Mouse (Mus musculus) retina, postnatal 1 day (tissue): ENCODE data around the gene Snrpa.

Experiments
- DNase-seq: peaks from one replicate; pipeline ENCODE4 v3.0.0-alpha.2; 2012

The Snrpa gene

GRCm38 (mm10) chr7:27195681-27196611, at the start of gene Snrpa, which contains the start of gene BC024978:
Gene Snrpa, minus strand, starts transcription at chr7:27196271.
Gene BC024978, plus strand, starts transcription at chr7:27195781.
- DNase-seq: peak; percentile 100

- DNase-seq: peak; percentile 44
Measured at GRCm38 (mm10) chr7:27244088-27244487, 48.0 kb upstream of the Snrpa start.

GRCm38 (mm10) chr7:27243211-27243610, 47.1 kb upstream of the Snrpa start:
- DNase-seq: no peak

- no peak for DNase-seq
Measured at GRCm38 (mm10) chr7:27238568-27238967, 42.5 kb upstream of the Snrpa start.

GRCm38 (mm10) chr7:27237527-27237926, 41.5 kb upstream of the Snrpa start:
- DNase-seq: no peak

GRCm38 (mm10) chr7:27235726-27236125, 39.7 kb upstream of the Snrpa start:
- no peak for DNase-seq

GRCm38 (mm10) chr7:27233300-27233699, 37.2 kb upstream of the Snrpa start:
- no peak for DNase-seq

- DNase-seq: peak; percentile 98
Measured at GRCm38 (mm10) chr7:27232781-27233281, 36.8 kb upstream of the Snrpa start, which contains the start of gene Coq8b. Gene Coq8b, plus strand, starts transcription at chr7:27233023.

- DNase-seq: peak; percentile 16
Measured at GRCm38 (mm10) chr7:27231693-27232331, 35.7 kb upstream of the Snrpa start.

GRCm38 (mm10) chr7:27230781-27231180, 34.7 kb upstream of the Snrpa start:
- DNase-seq: no peak

GRCm38 (mm10) chr7:27228865-27229264, 32.8 kb upstream of the Snrpa start:
- DNase-seq: no peak

- DNase-seq: peak; percentile 97
Measured at GRCm38 (mm10) chr7:27228281-27228821, 32.3 kb upstream of the Snrpa start, which contains the start of gene Itpkc. Gene Itpkc, minus strand, starts transcription at chr7:27228661.

GRCm38 (mm10) chr7:27227676-27228075, 31.6 kb upstream of the Snrpa start:
- no peak for DNase-seq

- DNase-seq: no peak
Measured at GRCm38 (mm10) chr7:27227276-27227675, 31.2 kb upstream of the Snrpa start.

- DNase-seq: no peak
Measured at GRCm38 (mm10) chr7:27224877-27225575, 29.0 kb upstream of the Snrpa start.

- no peak for DNase-seq
Measured at GRCm38 (mm10) chr7:27222538-27222937, 26.5 kb upstream of the Snrpa start.

GRCm38 (mm10) chr7:27221939-27222338, 25.9 kb upstream of the Snrpa start:
- DNase-seq: no peak

- DNase-seq: no peak
Measured at GRCm38 (mm10) chr7:27219937-27220336, 23.9 kb upstream of the Snrpa start.

GRCm38 (mm10) chr7:27218586-27218985, 22.5 kb upstream of the Snrpa start:
- no peak for DNase-seq

- DNase-seq: no peak
Measured at GRCm38 (mm10) chr7:27212626-27213025, 16.6 kb upstream of the Snrpa start.

- no peak for DNase-seq
Measured at GRCm38 (mm10) chr7:27203730-27204449, 7.8 kb upstream of the Snrpa start.

GRCm38 (mm10) chr7:27198779-27199178, 2.7 kb upstream of the Snrpa start:
- no peak for DNase-seq
